Mouse (Mus musculus) cerebellum, postnatal 14 days (tissue): ENCODE measurements around the gene Ap2b1.

ENCODE experiments used
- DNase-seq, 2 experiments: peaks; one replicate each; pipeline ENCODE4 v3.0.0; 2021; ENCODE audit warnings: mixed read lengths in 2 of 2

Ap2b1 gene

DNA sequence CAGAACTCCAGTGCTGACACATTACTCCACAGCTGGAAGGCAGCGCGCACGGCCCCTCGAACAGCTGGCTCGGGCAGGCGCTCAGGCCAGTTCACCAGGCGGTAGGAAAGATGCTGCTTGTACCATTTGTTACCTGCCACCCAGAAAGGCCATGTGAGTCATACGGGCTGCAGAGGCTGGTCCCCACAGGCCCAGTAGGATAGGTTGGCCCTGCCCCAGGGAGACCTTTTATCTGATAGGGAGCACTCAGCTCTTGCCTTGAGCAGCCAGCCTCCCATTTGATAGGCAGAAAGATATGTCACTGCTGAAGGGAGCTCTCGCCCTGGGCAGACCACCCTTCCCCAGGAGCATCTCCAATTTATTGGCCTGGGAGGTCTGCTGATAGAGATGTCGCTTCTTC lies 148.8 kb downstream of the Ap2b1 start:
- DNase-seq, result no peak

DNA sequence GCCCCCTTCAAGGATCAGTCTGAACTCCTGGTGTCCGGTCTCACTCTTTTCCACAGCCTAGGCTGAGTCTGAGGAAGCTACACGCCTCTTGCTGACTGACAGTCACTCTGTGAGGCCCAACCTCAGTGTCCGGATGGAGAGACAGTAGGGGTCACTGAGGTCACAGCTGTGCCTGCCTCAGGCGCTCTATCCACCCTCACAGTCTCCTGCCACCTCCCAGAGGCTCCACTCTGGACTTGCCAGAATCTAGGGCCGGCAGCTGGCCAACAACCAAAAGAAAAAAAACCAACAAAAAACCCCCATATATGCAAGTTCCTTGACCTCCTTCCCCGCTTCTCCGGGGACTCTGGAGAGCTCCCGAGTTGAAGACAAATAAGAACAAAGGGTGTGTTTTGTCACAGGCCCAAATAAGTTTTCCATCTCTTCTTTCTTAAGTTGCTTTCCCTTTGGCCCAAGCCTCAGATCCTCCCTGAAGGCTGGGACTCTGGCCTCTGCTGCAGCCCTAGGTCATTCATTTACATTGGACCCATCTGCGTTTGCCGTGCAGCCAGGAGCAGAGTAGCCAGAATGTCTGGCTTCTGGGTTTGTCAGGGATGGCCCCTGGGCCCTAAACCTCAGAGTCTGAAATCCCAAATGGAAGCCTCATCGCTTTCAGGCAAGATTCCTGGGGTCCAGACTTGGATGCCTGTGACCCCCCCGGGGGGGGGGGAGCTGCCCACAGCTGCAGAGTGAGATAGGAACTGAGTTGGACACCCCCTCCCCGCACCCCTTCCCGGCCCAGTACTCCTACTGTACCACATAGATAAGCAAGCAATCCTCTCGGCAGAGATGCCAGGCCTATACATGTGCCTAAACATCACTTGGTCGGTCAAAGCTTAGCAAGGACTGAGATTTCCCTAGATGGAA lies 149.4 kb downstream of the Ap2b1 start:
- no peak for DNase-seq

DNA sequence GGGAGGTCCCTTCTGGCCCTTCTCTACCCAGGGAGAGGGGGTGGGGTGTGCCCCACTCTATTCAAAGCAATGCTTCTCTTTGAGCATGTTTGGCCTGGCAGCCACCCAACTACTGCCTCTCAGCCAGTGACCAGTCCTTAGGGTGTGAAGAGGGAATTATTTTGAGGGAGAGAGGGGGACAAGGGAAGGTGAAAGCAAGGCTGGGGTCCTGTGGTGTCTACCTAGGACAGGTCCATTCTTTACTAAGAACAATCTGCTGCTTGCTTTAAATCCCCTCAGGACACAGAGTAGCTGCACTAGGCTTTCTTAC lies 150.1 kb downstream of the Ap2b1 start:
- DNase-seq, result peak; percentile 42 to 55

DNA sequence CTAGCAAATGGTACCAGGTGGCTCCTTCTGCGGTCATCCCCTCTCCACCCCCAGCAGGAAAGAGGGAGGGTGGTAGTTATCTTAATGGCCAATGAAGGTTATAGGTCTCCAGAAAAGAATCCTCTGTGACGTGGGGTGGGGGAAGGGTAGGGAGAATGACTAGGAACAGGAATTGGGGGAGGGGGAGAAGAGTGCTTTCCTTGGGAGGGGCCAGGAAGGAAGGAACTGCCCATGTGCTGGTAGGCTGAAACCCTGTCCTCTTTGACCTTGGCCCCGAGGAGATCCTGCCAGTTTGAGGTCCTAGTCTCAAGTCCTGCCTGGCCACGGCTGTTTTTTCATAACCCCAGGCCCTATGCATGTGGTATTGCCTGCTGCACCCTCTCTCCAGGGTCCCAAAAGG lies 150.5 kb downstream of the Ap2b1 start:
- DNase-seq, result no peak

DNA sequence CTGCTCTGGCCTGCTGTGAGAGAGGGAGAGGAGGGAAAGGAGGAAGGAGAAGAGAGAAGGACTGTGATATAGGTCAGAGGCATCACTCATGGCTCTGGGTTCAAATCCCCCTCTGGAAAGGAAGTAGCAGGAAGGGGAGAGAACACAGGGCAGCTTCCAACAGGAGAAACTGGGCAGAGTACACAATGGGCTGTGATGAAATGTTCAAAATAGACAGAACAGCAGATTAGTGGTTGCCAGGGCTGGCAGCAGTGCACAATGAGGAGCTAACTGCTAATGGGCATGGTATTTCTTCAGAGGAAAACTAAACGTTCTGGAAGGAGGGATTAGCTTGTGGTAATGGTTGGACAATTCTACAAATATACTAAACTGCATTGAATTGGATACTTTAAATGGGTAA lies 151.7 kb downstream of the Ap2b1 start:
- no peak for DNase-seq

DNA sequence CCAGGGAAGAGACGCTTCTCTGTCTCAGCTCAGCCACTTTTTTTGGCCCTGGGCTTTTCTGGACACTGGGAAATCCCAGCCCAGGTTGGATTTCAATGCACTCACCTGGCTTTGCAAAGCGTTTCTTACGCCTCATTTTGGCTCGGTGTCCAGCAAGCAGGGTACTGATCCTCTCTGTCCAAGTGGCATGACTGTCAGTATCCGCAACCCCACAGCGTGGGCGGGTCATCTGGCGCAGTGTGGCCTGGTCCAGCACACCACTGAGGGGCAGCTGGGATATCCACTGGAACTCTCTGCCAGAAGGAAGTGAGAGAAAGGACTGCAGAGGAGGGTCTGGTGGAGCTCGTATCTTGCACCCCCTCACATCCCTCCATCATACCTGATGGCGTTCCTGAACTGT lies 152.5 kb downstream of the Ap2b1 start:
- peak; percentile 69 to 70 for DNase-seq

DNA sequence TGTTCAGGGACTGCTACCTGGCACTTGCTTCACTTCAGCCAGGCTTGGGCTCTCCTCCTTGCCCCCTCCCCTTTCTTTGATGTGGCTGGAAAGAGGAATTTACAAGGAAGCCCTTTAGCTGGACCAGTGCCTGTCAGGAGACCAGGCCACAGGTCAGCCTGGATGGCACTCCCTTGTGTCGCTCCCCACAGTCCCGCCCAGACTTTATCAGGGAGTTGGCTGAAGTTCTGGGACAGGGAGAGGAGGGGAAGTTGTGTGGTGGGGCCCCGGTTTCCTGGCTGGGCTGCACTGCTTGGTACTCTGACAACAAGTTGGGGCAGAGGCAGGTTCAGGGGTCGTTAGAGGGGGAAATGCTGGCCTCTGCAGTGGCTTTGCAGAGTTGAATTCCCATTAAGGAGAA lies 155.7 kb downstream of the Ap2b1 start:
- no peak for DNase-seq
